Mouse (Mus musculus): ENCODE data around the gene Tmem97. TPM values are rescaled to one million over a fixed set of nuclear protein-coding genes. Genes with fewer than 3 reads are reported as not detected.
"Not testable (repeated sequence)": the region's sequence is repeated elsewhere in the genome, so short reads cannot be mapped to it uniquely, and the experiment has no call there.

Gene Tmem97
- total RNA-seq (2021), result 10 to 100 TPM; 37.8 to 59.8 TPM
- long read RNA-seq, experiment 1, transcript Tmem97-201 (3 exons, 1,375 nt), result major isoform, 92 of 98 reads
- long read RNA-seq, experiment 1, partial matches to known transcripts, result 2 of 98 reads
- long read RNA-seq, experiment 1, other reads (novel, unspliced or antisense), result 4 of 98 reads
- long read RNA-seq, experiment 2, transcript Tmem97-201 (3 exons, 1,375 nt), result major isoform, 19 of 20 reads
- long read RNA-seq, experiment 2, partial matches to known transcripts, result 0 of 20 reads
- long read RNA-seq, experiment 2, other reads (novel, unspliced or antisense), result 1 of 20 reads

DNA sequence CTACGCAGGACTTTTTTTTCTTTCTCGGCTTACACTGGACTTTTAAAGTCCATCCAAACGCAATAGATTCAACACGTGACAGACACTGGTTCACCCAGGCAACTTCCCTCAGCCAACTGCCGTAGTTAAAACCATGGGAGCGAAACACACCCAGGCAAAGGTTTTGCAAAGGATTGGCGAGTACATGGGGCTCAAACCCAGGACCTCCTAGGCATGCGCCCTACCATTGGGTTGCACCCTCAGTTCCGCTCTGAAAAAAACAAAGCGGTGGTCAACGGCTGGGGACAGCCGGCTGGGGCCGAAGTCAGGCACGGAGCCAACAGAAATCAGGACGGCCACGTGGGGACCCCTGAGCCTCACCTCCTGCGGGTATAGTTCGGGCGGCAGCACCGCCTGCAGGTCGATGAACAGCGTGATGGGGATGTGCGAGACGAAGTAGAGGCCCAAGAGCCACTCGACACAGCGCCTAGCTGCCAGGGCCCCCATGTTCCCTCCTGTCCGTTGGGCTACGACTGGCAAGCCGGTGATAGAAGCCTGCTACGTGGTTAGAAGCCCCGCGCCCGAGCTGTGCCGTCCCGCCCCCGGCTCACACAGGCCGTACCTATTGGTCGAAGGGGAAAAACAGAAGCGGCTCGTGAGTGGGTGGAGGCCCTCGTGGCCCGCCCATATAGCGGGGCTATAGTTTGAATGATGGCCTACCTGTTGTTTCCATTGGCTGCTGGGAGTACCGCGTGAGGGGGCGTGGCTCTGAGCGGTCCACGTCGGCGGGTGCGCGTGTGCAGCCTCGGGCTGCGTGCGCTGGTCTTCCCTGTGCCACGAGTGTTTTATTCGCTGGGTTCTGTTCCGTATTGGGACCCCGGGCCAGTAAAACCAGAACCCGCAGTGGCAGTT, at the start of gene Tmem97:
Tmem97 (minus strand) TSS at position 610 of the 891 bp plus-strand sequence.
- DNase-seq, result peak; percentile 96 to 97

DNA sequence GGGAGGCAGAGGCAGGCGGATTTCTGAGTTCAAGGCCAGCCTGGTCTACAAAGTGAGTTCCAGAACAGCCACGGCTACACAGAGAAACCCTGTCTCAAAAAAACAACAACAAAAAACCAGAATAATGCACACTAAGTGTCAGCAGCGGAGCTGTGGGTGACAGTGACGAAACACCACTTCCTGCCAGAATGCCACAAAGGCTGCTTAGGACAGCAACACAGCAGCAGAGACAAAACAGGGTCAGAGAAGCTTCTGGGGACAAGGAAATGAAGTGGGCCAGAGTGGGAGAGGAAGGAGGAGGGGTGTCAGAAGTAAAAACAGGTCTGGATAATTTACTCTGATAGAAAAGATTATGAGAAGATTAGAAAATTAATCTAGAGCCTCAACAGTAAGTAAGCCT, 49.5 kb upstream of the Tmem97 start:
- peak in 1 of 2 experiments; percentile 36 for DNase-seq

DNA sequence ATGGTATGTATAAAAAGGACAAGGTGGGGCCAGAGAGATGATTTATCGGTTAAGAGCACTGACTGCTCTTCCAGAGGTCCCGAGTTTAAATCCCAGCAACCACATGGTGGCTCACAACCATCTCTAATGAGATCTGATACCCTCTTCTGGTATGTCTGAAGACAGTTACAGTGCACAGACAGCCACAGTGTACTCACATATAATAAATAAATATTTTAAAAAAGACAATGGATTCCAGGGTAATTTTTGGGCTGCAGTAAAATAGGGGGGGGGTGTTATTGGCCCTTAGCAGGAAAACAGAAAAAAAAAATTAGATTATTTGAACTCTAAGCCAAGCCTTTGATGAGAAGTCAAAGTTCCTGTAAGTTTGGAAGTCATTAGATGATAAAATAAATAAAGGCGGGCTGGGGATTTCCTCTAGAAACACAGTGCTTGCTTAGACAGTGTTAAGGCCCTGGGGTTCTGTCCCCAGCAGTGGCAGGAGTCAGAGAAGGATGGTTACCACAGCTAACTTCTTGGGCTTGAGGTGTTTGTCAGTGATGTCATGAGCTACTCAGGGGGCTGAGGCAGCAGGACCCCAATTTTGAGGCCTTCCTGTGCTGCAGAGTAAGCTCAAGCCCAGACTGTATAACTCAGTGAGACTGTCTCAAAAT, 48.3 kb upstream of the Tmem97 start:
- no peak for DNase-seq

DNA sequence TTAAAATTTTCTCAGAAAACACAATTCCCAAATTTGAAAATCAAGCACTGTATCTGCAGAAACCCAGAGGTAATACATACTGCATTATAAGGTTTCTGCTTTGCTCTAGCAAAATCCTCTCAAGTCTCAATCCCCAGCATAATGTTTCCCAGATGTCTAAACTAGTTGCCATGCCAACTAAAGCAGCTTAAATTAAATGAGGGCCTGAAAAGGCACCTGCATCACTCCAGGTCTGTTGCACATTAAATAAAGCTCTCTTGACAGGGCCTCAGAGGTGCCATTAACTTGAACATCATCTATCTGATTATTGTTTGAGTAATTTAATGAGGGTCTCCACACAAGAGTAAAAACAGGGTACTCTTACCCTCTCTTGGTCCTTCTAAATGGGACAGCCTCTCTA, 46.2 kb upstream of the Tmem97 start:
- DNase-seq, result no peak

- no peak for DNase-seq
These were observed 45.2 kb upstream of the Tmem97 start for GRCm38 (mm10) chr11:78595773-78596172.

- DNase-seq, result no peak
These were observed 43.8 kb upstream of the Tmem97 start for GRCm38 (mm10) chr11:78594271-78594964.

GRCm38 (mm10) chr11:78587677-78588076, 37.1 kb upstream of the Tmem97 start:
- DNase-seq, result not testable (repeated sequence)

DNA sequence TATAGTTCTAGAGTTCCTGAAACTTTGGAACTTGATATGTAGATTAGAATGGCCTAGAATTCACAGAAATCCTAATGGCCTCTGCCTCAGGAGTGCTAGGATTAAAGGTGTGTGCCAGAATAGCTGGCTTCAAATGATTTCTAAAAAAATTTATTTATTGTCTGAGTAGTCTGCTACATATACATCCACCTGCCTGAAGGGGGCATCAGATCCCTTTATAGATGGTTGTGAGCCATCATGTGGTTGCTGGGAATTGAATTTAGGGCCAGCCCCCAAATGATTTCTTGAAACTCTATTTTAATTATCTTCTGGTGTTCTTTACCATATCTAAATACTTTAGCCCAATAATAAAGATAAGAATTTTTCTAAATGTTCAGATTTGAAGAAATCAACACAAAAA, 35.5 kb upstream of the Tmem97 start:
- no peak for DNase-seq

GRCm38 (mm10) chr11:78582848-78583247, 32.3 kb upstream of the Tmem97 start:
- no peak for DNase-seq

DNA sequence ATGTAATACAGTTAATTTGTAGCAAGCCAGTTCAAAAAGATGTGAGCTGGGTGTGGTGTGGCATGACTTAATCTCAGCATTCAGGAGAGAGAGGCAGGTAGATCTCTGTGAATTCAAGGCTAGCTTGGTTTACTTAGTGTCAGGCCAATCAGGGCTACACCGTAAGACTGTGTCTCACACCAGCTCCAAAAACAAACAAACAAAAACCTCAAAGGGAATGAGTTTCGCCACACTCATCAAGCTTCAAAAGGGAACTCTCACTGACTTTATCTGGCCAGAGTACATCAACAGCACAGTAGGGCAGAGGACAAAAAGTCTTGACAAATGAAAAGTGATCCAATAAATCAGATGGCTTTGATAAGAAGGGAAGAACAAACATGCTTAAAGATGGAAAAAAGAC, 24.4 kb upstream of the Tmem97 start:
- no peak for DNase-seq

DNA sequence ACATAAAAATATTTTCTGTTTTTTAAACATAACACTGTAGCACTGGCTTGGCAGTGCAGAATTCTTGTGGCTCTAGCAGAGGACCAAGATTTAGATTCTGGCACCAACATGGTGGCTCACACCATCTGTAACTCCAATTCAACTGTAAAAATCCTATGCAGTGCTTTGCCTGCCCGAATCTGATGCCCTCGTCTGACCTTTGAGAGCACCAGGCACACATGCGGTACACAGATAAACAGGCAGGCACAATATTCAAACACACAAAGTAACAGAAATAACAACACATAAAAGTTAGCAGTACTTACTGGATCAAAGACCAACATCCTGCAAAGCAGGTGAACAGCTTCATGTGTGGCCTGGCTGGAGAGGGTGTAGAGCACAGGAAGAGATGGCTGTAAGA, 24.0 kb upstream of the Tmem97 start:
- DNase-seq, result no peak

GRCm38 (mm10) chr11:78574031-78574430, 23.5 kb upstream of the Tmem97 start:
- not testable (repeated sequence) for DNase-seq

DNA sequence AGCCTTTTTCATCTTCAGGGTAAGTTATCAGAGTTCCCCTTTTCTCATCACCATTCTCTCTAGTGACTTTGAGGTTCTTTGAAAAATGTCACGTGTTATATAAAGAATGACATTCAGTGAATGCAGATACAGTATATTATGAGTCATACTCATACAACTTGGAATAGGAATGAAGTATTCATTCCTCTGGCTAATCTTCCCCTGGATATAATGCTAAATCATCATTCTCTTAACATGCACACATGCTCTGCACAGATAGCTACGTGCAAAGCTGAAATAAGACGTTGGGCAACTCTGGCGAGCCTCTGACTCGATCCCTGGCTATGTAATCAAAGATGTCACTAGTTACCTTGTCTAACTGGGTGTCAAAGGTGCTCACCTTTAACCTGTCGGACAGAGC, 21.3 kb upstream of the Tmem97 start:
- DNase-seq, result no peak

DNA sequence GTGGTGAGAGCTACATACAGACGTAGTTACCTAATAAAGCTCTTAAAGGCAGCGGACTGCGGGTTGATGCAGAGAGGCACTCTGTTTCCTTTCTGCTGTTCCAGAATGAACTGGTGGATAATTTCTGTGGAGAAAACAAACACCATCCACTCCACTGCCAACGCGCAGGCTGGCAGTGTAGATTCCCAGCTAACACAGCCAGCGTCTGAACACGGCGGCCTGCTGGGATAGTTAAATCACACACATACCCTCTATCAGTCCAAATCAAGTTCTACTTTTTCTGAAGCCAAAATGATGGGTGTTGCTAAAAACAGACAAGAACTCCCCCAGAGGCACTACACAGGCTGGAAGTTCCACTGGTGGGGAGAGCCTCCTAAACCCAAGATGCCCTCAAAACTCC, 20.9 kb upstream of the Tmem97 start:
- no peak for DNase-seq

GRCm38 (mm10) chr11:78569806-78570205, 19.2 kb upstream of the Tmem97 start:
- peak in 1 of 2 experiments; percentile 40 for DNase-seq

GRCm38 (mm10) chr11:78568827-78569226, 18.2 kb upstream of the Tmem97 start:
- no peak for DNase-seq

GRCm38 (mm10) chr11:78567614-78568013, 17.0 kb upstream of the Tmem97 start:
- no peak for DNase-seq

GRCm38 (mm10) chr11:78566775-78567174, 16.2 kb upstream of the Tmem97 start:
- peak; percentile 36 to 37 for DNase-seq

DNA sequence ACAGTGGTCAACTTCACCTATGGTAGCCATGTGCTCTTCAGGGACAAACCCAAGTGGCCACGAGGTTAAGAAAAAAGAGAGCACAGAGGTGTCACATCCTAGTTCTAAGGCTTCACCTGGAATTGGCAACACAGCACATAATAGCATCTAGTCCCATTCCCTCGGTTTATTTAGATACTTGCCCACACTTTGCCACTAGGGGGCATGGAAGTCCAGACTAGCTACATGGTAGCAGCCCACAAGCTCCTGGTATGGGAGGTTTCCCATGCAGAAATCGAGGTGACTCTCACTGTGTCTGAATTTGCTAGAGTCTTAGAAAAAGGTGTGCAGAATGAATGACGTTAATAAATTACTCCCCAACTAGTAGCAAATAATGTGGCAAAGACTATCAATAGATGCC, 9.9 kb upstream of the Tmem97 start:
- peak; percentile 67 to 79 for DNase-seq

- no peak for DNase-seq
These were observed 6.7 kb upstream of the Tmem97 start for GRCm38 (mm10) chr11:78557241-78557640.

- DNase-seq, result no peak
These were observed 5.5 kb upstream of the Tmem97 start for GRCm38 (mm10) chr11:78556070-78556469.

DNA sequence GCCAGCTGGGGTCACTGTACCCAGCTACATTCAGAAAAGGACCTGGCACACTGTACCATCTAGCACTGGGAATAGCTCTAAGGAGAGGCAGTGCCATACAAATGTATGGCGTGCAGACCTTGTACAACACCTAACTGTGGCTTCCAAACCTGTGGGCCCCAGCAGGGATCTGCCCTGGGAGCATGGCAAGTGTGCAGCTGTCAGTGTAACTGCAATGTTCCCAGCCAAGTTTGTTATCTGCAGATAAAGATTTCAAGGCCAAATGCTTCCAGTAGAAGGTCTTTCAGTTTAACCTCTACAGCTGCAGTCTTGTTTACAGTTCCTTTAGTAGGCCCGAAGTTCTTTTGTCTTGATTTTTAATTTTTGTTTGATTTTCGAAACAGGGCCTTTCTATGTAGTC, 5.0 kb upstream of the Tmem97 start:
- peak; percentile 56 to 57 for DNase-seq
